Mouse (Mus musculus) lung, embryonic 14.5 days (tissue): ENCODE measurements around the gene Gm10912. TPM values are rescaled to one million over a fixed set of nuclear protein-coding genes. Genes with fewer than 3 reads are reported as not detected.
A peak's percentile ranks its signal among the peaks of the same experiment; 100 is the strongest.
"Not testable (repeated sequence)": the region's sequence is repeated elsewhere in the genome, so short reads cannot be mapped to it uniquely, and the experiment has no call there.

Source experiments
- ATAC-seq: fragments of 200-750 bp; cut with Nextera tagmentation; 2 replicates; pipeline ENCODE4 v1.8.0; 2017; ENCODE audit warnings: mild to moderate bottlenecking, moderate TSS enrichment, moderate library complexity; ENCODE audit not compliant: insufficient read depth
- DNase-seq: peaks from one replicate; pipeline ENCODE4 v3.0.0-alpha.2; 2015
- H3K27ac ChIP-seq: fragments of 300-500 bp; sonication (generic); 2 replicates; pipeline ENCODE4 v1.5.1; 2014; ENCODE audit warnings: low read depth, mild to moderate bottlenecking, moderate library complexity
- H3K27me3 ChIP-seq: fragments of 300-500 bp; sonication (generic); 2 replicates; pipeline ENCODE4 v1.6.1; 2014; ENCODE audit warnings: low read length, control low read depth; ENCODE audit not compliant: insufficient read depth
- H3K36me3 ChIP-seq: fragments of 300-500 bp; sonication (generic); 2 replicates; pipeline ENCODE4 v1.6.1; 2014; ENCODE audit warnings: control low read depth; ENCODE audit not compliant: insufficient read depth
- H3K4me1 ChIP-seq: fragments of 300-500 bp; sonication (generic); 2 replicates; pipeline ENCODE4 v1.6.1; 2014; ENCODE audit warnings: antibody characterized with exemption, control low read depth; ENCODE audit not compliant: insufficient read depth
- H3K4me2 ChIP-seq: fragments of 300-500 bp; sonication (generic); 2 replicates; pipeline ENCODE4 v1.6.1; 2014; ENCODE audit warnings: mild to moderate bottlenecking
- H3K4me3 ChIP-seq: fragments of 300-500 bp; sonication (generic); 2 replicates; pipeline ENCODE4 v1.5.1; 2014; ENCODE audit warnings: low read depth, low read length
- H3K9ac ChIP-seq: fragments of 300-500 bp; sonication (generic); 2 replicates; pipeline ENCODE4 v1.6.1; 2014
- H3K9me3 ChIP-seq: fragments of 300-500 bp; sonication (generic); 2 replicates; pipeline ENCODE4 v1.6.1; 2016; ENCODE audit warnings: low read depth, low read length, control low read depth
- CTCF ChIP-seq: IDR thresholded peaks from 2 replicates; pipeline ENCODE4 v1.5.1; 2016; ENCODE audit warnings: antibody characterized with exemption, low read depth
- WGBS: fragments of 180-500 bp; shearing (Covaris S2); extraction: QIAGEN DNeasy Blood & Tissue Kit; methylation state at CpG from one replicate; pipeline ENCODE4 v1.1.7; 2014; 5-methylcytosine and 5-hydroxymethylcytosine counted together
- polyA plus RNA-seq: library from polyadenylated mRNA; unstranded; fragments of >200 nt; fragmentation: Nextera tagmentation; extraction: Ambion mirVana; gene quantifications from 2 replicates; pipeline ENCODE4 v1.2.1, GENCODE M21; 2014

The Gm10912 gene
- polyA plus RNA-seq, 1 experiment from 2014 or later, result not detected

DNA sequence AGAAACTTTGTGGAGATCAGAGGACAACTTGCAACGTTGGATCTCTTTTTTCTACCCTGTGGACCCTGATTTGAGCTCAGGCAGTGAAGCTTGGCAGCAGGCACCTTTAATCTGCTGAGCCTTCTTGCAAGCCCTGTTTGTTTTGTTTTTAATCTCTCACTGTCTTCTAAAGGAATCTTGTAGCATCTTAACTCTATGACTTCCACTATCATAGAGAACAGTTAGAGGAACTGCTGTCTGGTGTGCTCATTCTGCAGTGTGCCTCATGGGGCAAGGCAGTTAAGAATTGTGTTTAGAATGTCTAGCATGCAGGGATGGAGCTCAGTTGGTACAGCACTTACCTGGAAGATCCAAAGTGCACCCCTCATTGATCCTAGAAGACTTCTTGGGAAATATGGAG is 34.3 kb downstream of the Gm10912 start:
- H3K9me3 ChIP-seq, result no peaks in the 10 kb centered on the region
- ATAC-seq (no peak), DNase-seq (no peak)
- WGBS, result 42% methylated on average over 1 of the region's 1 CpGs
- H3K4me2 ChIP-seq, result no peak overlapping the region
- TF ChIP-seq CTCF, result no peak
- 0 out of 2 replicates have a peak, but pooled peaks cover 6% of the 10 kb centered on the region for H3K4me1 ChIP-seq
- no peak overlapping the region for H3K27ac ChIP-seq
- H3K36me3 ChIP-seq, result no peaks in the 10 kb centered on the region
- H3K4me3 ChIP-seq, result no peak overlapping the region
- no peak overlapping the region for H3K9ac ChIP-seq
- no peaks in the 10 kb centered on the region for H3K27me3 ChIP-seq

DNA sequence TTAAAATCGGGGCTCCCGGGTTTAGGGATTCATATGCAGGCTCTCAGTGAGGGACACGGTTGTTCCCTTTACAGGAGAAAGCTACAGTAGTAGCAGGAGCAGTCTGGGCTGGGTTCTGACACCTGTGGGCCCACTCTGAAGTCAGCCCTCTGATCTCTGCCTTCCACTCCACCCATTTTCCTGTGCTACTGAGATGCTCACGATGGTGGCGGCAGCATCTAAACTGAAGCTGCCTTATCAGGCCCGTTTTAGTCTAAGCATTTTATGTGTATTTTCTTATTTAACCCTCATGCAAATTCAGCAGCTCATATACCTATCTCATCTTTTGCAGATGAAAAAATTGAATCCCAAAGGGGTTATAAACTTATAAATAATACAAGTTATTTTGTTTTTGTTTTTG is 39.2 kb downstream of the Gm10912 start:
- no peak overlapping the region for H3K27ac ChIP-seq
- 79% methylated on average over 6 of the region's 6 CpGs for WGBS
- H3K4me1 ChIP-seq, result no peaks in the 10 kb centered on the region
- ATAC-seq, result no peak
- H3K4me2 ChIP-seq, result no peak overlapping the region
- no peaks in the 10 kb centered on the region for H3K27me3 ChIP-seq
- H3K36me3 ChIP-seq, result no peaks in the 10 kb centered on the region
- no peak overlapping the region for H3K4me3 ChIP-seq
- H3K9me3 ChIP-seq, result no peaks in the 10 kb centered on the region
- DNase-seq, result no peak
- TF ChIP-seq CTCF, result no peak
- H3K9ac ChIP-seq, result no peak overlapping the region

GRCm38 (mm10) chr2:104109021-104109420 is 43.4 kb downstream of the Gm10912 start:
- H3K4me1 ChIP-seq, H3K9ac ChIP-seq, H3K36me3 ChIP-seq, DNase-seq, H3K9me3 ChIP-seq, H3K4me2 ChIP-seq, ATAC-seq, H3K4me3 ChIP-seq, H3K27ac ChIP-seq, H3K27me3 ChIP-seq: not testable (repeated sequence)
- 78% methylated on average over 2 of the region's 2 CpGs for WGBS

DNA sequence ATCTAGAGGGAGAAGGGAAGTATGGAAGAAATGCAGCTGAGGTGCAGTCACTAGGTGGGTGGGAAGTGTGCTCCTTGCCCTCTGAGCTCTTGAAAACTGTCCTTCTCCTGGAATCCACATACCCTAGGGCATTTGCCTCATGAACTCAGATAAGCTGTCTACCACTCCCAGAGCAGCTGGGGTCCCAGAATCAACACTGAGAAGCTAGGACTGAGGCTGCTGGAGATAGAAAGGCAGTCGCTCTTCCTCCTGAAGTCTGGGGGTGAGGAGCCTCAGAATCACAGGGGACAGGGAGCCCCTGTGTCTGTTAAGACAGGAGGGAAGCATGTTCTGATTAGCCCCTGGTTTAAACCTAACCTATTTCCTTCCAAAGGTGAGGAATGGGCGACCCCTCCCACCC is 43.9 kb downstream of the Gm10912 start:
- no peak for TF ChIP-seq CTCF
- Histone ChIP-seq H3K4me3 (no peak overlapping the region), H3K27me3 (no peaks in the 10 kb centered on the region), H3K9ac (no peak overlapping the region), H3K4me1 (no peaks in the 10 kb centered on the region), H3K4me2 (no peak overlapping the region), H3K27ac (peak overlapping the region; percentile 6; the same call in 1 of the 2 replicates), H3K36me3 (no peaks in the 10 kb centered on the region), H3K9me3 (no peaks in the 10 kb centered on the region)
- no peak for DNase-seq
- ATAC-seq, result no peak
- WGBS, result 51% methylated on average over 2 of the region's 2 CpGs

- no peak overlapping the region for H3K4me3 ChIP-seq
- no peaks in the 10 kb centered on the region for H3K4me1 ChIP-seq
- no peaks in the 10 kb centered on the region for H3K9me3 ChIP-seq
- H3K36me3 ChIP-seq, result no peaks in the 10 kb centered on the region
- no peak overlapping the region for H3K9ac ChIP-seq
- peak overlapping the region; percentile 6; the same call in 1 of the 2 replicates for H3K27ac ChIP-seq
- ATAC-seq (no peak), DNase-seq (no peak)
- WGBS, result 83% methylated on average over 4 of the region's 4 CpGs
- no peak for TF ChIP-seq CTCF
- H3K27me3 ChIP-seq, result no peaks in the 10 kb centered on the region
- H3K4me2 ChIP-seq, result no peak overlapping the region
Measured at GRCm38 (mm10) chr2:104110031-104110430, 44.4 kb downstream of the Gm10912 start.

GRCm38 (mm10) chr2:104111170-104111797 is 45.7 kb downstream of the Gm10912 start:
- ATAC-seq, H3K9ac ChIP-seq, H3K4me2 ChIP-seq, H3K9me3 ChIP-seq, H3K4me1 ChIP-seq, H3K36me3 ChIP-seq, H3K27ac ChIP-seq, DNase-seq, H3K4me3 ChIP-seq, H3K27me3 ChIP-seq: not testable (repeated sequence)
- WGBS, result no CpG with 5 or more reads among the region's 1 CpGs

- not testable (repeated sequence) for H3K27ac ChIP-seq, H3K4me1 ChIP-seq, ATAC-seq, H3K27me3 ChIP-seq, H3K4me2 ChIP-seq, H3K9me3 ChIP-seq, H3K9ac ChIP-seq, H3K4me3 ChIP-seq, DNase-seq, H3K36me3 ChIP-seq
Measured at GRCm38 (mm10) chr2:104113563-104113962, 47.9 kb downstream of the Gm10912 start.

- Histone ChIP-seq H3K9ac (no peak overlapping the region), H3K4me1 (no peaks in the 10 kb centered on the region), H3K9me3 (no peaks in the 10 kb centered on the region), H3K36me3 (no peaks in the 10 kb centered on the region), H3K4me3 (no peak overlapping the region), H3K4me2 (no peak overlapping the region), H3K27me3 (no peaks in the 10 kb centered on the region), H3K27ac (no peak overlapping the region)
- TF ChIP-seq CTCF, result no peak
- DNase-seq (no peak), ATAC-seq (no peak)
- 77% methylated on average over 3 of the region's 3 CpGs for WGBS
Measured at GRCm38 (mm10) chr2:104114898-104115297, 49.3 kb downstream of the Gm10912 start.

Other genes starting within 250 kb of the Gm10912 start
- gene Lmo2, start 107.8 kb upstream of the Gm10912 start, polyA plus RNA-seq, result 44.0 and 44.5 TPM in 2 replicates
- gene Fbxo3, start 38.1 kb upstream of the Gm10912 start, polyA plus RNA-seq, result 54.0 and 56.6 TPM in 2 replicates
- gene 4931422A03Rik, start 37.5 kb upstream of the Gm10912 start, polyA plus RNA-seq, result 1.9 and 2.1 TPM in 2 replicates
- not detected in 2 replicates for gene Gm10799, start 2.7 kb downstream of the Gm10912 start, polyA plus RNA-seq
- gene Cd59b, start 4.0 kb downstream of the Gm10912 start, polyA plus RNA-seq, result 2.8 and 4.5 TPM in 2 replicates
- 17.8 and 18.4 TPM in 2 replicates for gene Cd59a, start 30.0 kb downstream of the Gm10912 start, polyA plus RNA-seq
- not detected in 2 replicates for gene A930018P22Rik, start 56.9 kb downstream of the Gm10912 start, polyA plus RNA-seq